Mouse (Mus musculus): ENCODE data around the gene Coil.
A peak's percentile ranks its signal among the peaks of the same experiment; 100 is the strongest.
"Not testable (repeated sequence)": the region's sequence is repeated elsewhere in the genome, so short reads cannot be mapped to it uniquely, and the experiment has no call there.

Coil gene

DNA sequence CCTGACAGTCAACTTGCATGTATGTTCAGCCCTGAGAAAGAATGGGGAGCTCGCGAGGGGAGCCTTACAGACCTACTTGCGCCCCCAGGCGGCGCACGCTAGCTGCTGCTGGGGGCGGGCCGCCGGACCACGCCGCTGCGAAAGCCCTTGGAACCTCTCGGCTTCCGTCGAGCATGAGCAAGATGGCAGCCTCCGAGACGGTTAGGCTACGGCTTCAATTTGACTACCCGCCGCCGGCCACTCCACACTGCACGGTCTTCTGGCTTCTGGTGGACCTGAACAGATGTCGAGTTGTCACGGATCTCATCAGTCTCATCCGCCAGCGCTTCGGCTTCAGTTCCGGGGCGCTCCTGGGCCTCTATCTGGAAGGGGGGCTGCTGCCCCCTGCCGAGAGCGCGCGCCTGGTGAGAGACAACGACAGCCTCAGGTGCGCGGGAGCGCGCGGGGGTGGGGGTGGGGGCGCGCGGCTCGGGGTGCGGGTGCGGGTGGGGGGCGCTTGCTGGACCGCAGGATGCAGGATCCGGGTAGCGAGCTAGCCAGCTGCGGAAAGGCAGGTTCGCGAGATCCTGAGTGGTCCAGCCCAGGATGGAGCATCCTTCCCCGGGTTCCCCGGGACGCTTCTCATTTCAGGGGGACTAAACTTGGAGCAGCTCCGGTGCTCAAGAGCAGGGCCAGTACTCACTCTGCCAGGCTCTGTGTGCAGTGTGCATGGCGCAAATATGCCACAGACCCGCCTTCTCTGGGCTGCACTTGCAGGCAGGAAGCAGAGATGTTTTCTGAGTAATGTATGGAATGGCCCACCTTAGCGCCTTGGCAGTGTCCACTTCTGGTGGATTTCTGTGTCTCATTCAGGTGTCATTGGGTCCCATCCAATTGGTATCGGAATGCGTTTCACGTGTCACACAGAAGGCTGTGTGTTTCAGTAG is 4.0 kb downstream of the Coil start:
- peak; percentile 95 for DNase-seq

GRCm38 (mm10) chr11:88976320-88976719 is 6.3 kb downstream of the Coil start:
- DNase-seq: no peak

GRCm38 (mm10) chr11:88977188-88977587 is 7.1 kb downstream of the Coil start:
- no peak for DNase-seq

GRCm38 (mm10) chr11:88981337-88981736 is 11.3 kb downstream of the Coil start:
- DNase-seq: no peak

- no peak for DNase-seq
These were observed 16.6 kb downstream of the Coil start for GRCm38 (mm10) chr11:88986616-88987015.

GRCm38 (mm10) chr11:88988956-88989355 is 18.9 kb downstream of the Coil start:
- DNase-seq: no peak

DNA sequence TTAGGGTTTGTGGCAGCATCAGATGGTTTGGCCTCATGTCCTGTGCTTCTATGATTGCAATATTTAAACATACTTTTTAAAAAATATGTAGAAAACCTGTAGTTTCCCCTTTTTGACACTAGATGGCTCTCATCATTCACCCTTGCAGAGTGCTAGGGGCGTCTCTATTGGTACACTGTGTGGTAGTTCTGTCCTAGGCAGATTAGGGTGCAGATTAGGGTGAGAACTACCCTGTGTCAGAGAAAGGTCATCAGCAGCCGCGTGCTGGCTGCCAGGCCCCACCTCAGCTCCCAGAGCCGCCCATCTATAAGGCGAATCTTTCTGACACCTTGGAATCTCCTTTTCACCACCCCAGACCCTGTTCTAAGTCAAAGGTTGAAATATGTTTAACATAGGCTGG is 19.5 kb downstream of the Coil start:
- DNase-seq: no peak

GRCm38 (mm10) chr11:88993186-88993585 is 23.1 kb downstream of the Coil start:
- no peak for DNase-seq

- DNase-seq: peak; percentile 79
These were observed 23.6 kb downstream of the Coil start for GRCm38 (mm10) chr11:88993625-88994024.

DNA sequence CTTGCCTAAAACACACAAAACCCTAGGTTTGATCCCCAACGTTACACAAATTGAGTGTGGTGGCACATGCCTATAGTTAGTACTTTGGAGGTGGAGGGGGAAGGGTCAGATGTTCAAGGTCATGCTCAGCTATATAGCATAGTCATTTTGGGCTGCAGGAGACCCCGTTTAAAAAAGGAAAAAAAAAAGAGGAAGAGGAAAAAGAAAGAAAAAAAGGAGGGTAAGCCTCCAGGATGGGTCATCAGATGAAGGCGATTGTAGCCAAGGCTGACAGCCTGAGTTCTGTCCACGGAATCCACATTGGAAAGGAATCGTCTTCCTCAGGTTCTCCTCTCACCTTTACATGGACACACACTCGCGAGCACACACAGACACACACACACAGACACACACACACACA is 24.4 kb downstream of the Coil start:
- no peak for DNase-seq

DNA sequence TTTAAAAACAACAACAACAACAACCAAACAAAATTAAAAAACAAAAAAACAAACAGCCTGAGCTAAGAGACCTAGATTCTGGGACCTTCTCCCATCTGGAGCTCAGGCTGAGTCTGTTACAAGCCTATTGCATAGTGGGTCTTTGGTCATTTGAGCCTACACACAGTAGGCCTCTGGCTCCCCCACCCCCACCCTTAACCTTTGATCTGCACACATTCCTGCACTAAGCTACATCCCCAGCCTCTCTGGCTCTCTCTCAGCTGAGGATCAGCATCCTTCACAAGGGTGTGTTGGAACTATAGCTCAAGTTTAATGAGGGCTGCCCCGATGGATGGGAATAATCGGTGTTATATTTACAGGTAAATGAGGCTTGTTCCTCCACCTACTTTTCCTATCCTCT is 25.6 kb downstream of the Coil start:
- no peak for DNase-seq

- DNase-seq: peak; percentile 44
These were observed 26.4 kb downstream of the Coil start for GRCm38 (mm10) chr11:88996427-88996826.

- not testable (repeated sequence) for DNase-seq
These were observed 27.3 kb downstream of the Coil start for GRCm38 (mm10) chr11:88997343-88997742.

DNA sequence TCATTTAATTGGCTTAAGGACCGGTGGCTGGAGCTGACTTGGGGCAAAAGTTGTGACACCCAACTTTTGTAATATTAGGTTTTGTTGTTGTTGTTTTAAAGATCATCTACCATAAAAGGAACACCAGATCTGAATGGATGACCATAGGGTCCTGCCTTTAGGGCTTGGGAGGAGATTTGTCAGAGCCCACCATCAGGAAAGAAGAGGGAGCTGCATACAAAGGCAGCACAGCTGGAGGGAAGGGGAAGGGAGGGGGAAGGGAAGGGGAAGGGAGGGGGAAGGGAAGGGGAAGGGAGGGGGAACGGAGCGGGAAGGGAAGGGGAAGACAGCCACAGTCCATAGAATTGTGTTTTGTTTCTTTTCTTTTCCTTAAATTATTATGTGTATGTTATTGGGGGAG is 28.4 kb downstream of the Coil start:
- DNase-seq: no peak

DNA sequence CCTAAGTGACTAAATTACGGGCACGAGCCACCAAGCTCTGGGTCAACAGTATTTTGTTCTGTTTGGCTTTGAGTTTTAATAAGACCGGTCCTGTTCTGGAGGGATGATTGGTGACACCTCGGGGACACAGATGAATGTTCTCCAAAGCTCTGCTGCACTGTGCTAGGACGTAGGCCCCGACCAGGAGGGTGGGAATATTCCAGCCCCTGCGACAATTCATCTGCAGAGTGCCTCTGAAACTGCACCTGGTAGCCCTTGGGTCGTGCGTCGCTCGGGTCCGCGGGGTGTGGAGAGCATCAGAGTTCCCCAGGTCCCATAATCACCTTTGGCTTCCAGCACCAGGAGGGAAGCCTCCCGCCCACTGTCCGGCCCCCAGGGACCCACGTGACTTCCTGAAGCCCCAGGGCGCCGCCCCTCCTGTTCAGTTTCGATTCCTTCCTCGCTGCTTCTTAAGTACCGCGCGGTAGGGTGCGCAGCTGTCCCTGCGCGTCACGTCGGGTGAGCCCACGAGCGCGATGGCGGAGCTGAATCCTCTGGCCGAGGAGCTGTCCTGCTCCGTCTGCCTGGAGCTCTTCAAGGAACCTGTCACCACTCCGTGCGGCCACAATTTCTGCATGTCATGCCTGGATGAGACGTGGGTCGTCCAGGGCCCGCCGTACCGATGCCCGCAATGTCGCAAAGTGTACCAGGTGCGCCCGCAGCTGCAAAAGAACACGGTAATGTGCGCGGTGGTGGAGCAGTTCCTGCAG is 29.1 kb downstream of the Coil start, which contains the start of gene Trim25:
Gene Trim25, plus strand, starts transcription at position 403 of the 749 bp plus-strand sequence.
- peak; percentile 95 for DNase-seq

DNA sequence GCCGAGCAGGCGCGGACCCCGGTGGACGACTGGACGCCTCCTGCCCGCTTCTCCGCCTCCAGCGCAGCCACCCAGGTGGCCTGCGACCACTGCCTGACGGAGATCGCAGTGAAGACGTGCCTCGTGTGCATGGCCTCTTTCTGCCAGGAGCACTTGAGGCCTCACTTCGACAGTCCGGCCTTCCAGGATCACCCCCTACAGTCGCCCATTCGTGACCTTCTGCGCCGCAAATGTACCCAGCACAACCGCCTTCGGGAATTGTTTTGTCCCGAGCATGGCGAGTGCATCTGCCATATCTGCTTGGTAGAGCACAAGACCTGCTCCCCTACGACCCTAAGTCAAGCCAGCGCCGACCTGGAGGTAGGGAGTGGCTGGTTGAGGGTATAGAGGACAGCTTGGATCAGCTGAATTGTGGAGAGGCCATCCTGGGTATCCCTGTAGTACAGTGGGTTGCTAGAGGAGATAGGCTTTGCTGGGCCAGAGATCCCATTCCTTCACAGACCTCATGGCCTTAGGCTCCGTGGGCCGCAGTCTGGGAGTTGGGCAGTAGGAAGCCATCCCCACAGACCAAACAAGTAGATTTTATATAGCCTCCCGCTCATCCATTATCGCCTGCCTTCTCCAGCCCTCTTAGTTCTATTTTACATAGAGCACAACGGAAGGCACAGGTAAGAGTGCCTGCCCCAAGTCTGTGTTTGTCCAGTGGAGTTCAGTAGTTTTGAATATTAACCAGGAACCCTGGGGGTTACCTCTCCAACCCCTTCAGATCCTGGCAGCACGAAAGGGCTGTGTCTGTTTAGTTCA is 29.9 kb downstream of the Coil start:
- DNase-seq: peak; percentile 28

GRCm38 (mm10) chr11:89000527-89000819 is 30.4 kb downstream of the Coil start:
- no peak for DNase-seq

GRCm38 (mm10) chr11:89001569-89001968 is 31.5 kb downstream of the Coil start:
- DNase-seq: no peak

DNA sequence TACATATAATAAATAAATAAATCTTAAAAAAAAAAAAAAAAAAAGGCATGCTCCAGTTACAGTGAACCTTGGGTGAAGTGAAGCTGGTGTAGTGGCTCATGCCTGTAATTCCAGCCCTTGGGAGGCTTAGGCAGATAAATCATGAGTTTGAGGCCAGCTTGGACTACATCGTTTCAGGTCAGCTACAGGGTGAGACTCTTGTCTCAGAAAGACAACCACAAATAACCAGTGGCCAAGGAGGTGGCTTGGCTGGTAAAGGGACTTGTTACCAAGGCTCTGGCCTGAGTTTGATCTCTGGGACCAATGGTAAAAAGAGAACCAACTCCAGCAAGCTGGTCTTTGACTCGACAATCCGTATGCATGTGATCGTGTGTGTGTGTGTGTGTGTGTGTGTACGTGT is 32.0 kb downstream of the Coil start:
- DNase-seq: no peak

DNA sequence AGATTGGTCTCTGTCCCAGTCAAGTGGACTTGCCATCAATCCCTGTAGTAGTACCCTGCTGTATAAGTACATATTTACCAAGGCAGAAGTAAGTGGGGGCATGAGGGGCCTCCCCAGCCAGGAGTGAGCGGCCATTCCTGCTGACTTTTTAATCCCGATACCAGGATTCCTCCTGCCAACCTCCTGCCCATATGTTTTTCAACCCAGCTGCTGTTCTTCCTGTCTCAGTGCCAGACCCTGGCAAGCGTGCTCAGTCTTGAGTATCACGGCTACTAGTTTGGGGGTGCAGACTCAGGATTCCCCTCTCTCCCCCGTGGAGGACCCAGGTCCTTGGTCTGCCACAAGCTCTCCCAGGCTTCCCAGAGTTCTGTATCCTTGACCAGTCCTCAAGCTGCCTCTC is 32.6 kb downstream of the Coil start:
- no peak for DNase-seq

GRCm38 (mm10) chr11:89003078-89003477 is 33.0 kb downstream of the Coil start:
- DNase-seq: peak; percentile 38

DNA sequence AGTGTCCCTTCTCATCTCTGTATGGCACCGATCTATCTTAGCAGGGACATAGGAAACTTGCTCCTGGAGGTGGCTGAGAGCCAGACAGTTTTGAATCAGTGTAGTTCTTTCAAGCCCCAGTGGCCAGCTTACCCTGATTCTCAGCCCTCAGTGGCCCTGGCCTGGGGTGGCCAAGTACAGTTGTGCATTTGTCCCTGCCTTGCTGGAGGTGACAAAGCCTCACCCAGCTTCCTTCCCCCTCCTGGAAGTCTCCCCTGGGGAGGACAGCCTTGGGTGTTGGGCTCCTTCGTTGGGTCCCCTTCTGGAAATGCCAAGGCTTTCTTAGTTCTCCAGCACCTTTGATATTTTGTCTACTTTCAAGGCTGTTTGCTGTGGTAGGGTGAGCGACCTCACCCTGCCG is 33.7 kb downstream of the Coil start:
- DNase-seq: peak; percentile 23

- DNase-seq: no peak
These were observed 35.4 kb downstream of the Coil start for GRCm38 (mm10) chr11:89005473-89005872.

Data from kidney, postnatal 14 days (tissue).